8 mouse cellular contexts compared by ENCODE assay signal in the genomic region with DNA sequence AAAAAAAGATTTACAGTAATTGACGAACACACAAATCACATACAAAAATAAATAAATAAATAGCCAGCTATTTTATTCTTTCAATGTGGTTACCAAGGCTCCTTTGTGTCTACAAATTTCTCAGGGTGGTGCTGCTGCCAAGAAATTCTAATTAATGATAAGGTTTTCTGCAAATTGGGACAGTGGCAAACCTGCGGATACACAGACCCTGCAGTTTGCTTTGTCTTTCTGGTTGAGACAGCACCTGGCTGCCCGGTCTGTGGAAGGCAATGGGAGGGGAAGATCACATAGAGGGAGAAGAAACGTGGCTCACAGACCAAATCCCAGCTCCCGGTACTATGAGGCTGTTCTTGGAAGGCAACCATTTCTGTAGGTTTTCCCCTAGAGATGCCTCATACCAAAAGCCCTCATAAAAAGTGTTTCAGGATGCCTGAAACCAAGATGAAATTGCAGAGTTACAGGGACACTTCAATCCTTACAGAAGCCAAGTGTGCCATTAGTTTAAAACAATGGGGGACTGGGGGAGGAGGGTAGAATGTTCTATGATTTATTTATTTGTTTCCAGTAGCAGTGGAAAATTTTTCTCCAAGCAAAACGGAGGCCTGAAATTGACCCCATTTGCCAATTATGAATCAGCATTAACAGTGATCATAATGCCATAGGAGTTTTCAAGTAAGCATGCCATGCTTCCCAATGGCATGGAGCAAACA. TPM values are rescaled to one million over a fixed set of nuclear protein-coding genes. Genes with fewer than 3 reads are reported as not detected.
DNase-seq lines count a peak whose midpoint lies in the region; ATAC-seq lines count a peak whose summit lies in the region.

No protein-coding gene starts in this region.

- peak overlapping the region; percentile 10; the same call in 1 of the 2 replicates for H3K4me3 ChIP-seq in midbrain, embryonic 10.5 days

- 77% methylated on average over 6 of the region's 6 CpGs for WGBS in midbrain, embryonic 10.5 days

- no peak for ATAC-seq in frontal cortex, adult (ENCODE audit: low TSS enrichment)

- H3K4me1 ChIP-seq in midbrain, embryonic 10.5 days: peaks cover 37% of the 10 kb centered on the region

- peak; percentile 39 for DNase-seq in kidney, adult 9 months
- DNase-seq in kidney, postnatal 14 days: no peak
- peak; percentile 46 for DNase-seq in brain, adult 2 months (ENCODE audit: low read depth, low spot score)
- peak; percentile 22 to 43 for DNase-seq in cerebellum, postnatal 36 days
- no peak for DNase-seq in midbrain, embryonic 10.5 days (ENCODE audit: low spot score)
- DNase-seq in thymus, postnatal 14 days: no peak
- no peak for DNase-seq in left cerebral cortex, adult 8-10 months (ENCODE audit: low spot score in 2 of 2)

- no peaks in the 10 kb centered on the region for H3K36me3 ChIP-seq in midbrain, embryonic 10.5 days

- H3K27ac ChIP-seq in midbrain, embryonic 10.5 days (replicated peaks): no peak overlapping the region

- no peaks in the 10 kb centered on the region for H3K27me3 ChIP-seq in midbrain, embryonic 10.5 days (ENCODE audit: low read depth, poor library complexity, severe bottlenecking)

- no peaks in the 10 kb centered on the region for H3K9me3 ChIP-seq in midbrain, embryonic 10.5 days (replicated peaks)

RNA-seq across cellular contexts. Expression of gene Klf7, which starts 5.2 kb away (rescaled TPM):
- polyA plus RNA-seq in midbrain, embryonic 10.5 days (2016; fragmentation: Nextera tagmentation; extraction: Ambion mirVana): 21.2 and 27.0 TPM in 2 replicates
- total RNA-seq in left cerebral cortex, adult 8-10 months (2022): 10 to 100 TPM; 38.9 to 48.5 (median 42.0) TPM

Comparison
In these comparisons a context has a peak if more than half of its experiments do, and no peak if none do; other contexts are left out.
1. DNase-seq: peak in kidney, adult 9 months (single experiment), brain, adult 2 months (single experiment) and cerebellum, postnatal 36 days (2 of 2); none in kidney, postnatal 14 days (single experiment), midbrain, embryonic 10.5 days (single experiment), thymus, postnatal 14 days (single experiment) and left cerebral cortex, adult 8-10 months (0 of 2).